9 mouse cellular contexts compared by ENCODE assay signal in genomic region chr11:121706521-121707005, GRCm38 (mm10). TPM values are rescaled to one million over a fixed set of nuclear protein-coding genes. Genes with fewer than 3 reads are reported as not detected.
DNase-seq lines count a peak whose midpoint lies in the region; ATAC-seq and TF ChIP-seq lines count a peak whose summit lies in the region.
"Had no signal": no experiment of that assay in that cellular context is flagged by ENCODE, and none has a peak within 500 bp of the region (broad histone marks: within the 10 kb centered on the region; RNA-seq: fewer than 3 reads in every experiment).

No protein-coding gene starts in this region.

- no peaks in the 10 kb centered on the region for H3K9me3 ChIP-seq in lung, postnatal 0 days (ENCODE audit: low read length)
- no peaks in the 10 kb centered on the region for H3K9me3 ChIP-seq in forebrain, embryonic 15.5 days
- H3K9me3 ChIP-seq in midbrain, embryonic 14.5 days (ENCODE audit: control insufficient read depth, low read length), result no peaks in the 10 kb centered on the region
- H3K9me3 ChIP-seq: heart, embryonic 13.5 days; liver, embryonic 13.5 days had no signal

- DNase-seq in right cerebral cortex, postnatal 25 days, result peak; percentile 22
- DNase-seq in right cerebral cortex, postnatal 4 days, result no peak
- DNase-seq in lung, postnatal 0 days (ENCODE audit: low spot score), result peak; percentile 75
- DNase-seq in thymus, postnatal 25 days, result peak; percentile 82
- no peak for DNase-seq in midbrain, embryonic 14.5 days
- DNase-seq: liver, embryonic 13.5 days had no signal

- H3K4me2 ChIP-seq in lung, postnatal 0 days (replicated peaks; ENCODE audit: low read depth, low read length), result no peak overlapping the region
- H3K4me2 ChIP-seq in forebrain, embryonic 15.5 days (replicated peaks), result no peak overlapping the region
- H3K4me2 ChIP-seq in midbrain, embryonic 14.5 days (ENCODE audit: low read length), result no peak overlapping the region
- H3K4me2 ChIP-seq: heart, embryonic 13.5 days; liver, embryonic 13.5 days had no signal

- H3K27me3 ChIP-seq in lung, postnatal 0 days (replicated peaks; ENCODE audit: insufficient read depth, low read length), result no peaks in the 10 kb centered on the region
- peaks cover 25% of the 10 kb centered on the region for H3K27me3 ChIP-seq in forebrain, embryonic 15.5 days
- H3K27me3 ChIP-seq in midbrain, embryonic 14.5 days (ENCODE audit: control insufficient read depth, insufficient read depth, low read length), result peaks cover 21% of the 10 kb centered on the region

- WGBS in lung, postnatal 0 days, result 30% methylated on average over 7 of the region's 7 CpGs
- WGBS in forebrain, embryonic 15.5 days, result 45% methylated on average over 7 of the region's 7 CpGs
- WGBS in midbrain, embryonic 14.5 days, result 51% methylated on average over 7 of the region's 7 CpGs

- H3K4me1 ChIP-seq in brown adipose tissue, adult 24 weeks (ENCODE audit: control insufficient read depth, insufficient read depth, insufficient read length, low read length), result 0 out of 2 replicates have a peak, but pooled peaks cover 3% of the 10 kb centered on the region
- H3K4me1 ChIP-seq in lung, postnatal 0 days (ENCODE audit: insufficient read depth, low read depth, low read length), result peaks cover 16% of the 10 kb centered on the region
- H3K4me1 ChIP-seq in forebrain, embryonic 15.5 days, result peaks cover 19% of the 10 kb centered on the region
- peaks cover 12% of the 10 kb centered on the region; the same call in 1 of the 2 replicates for H3K4me1 ChIP-seq in midbrain, embryonic 14.5 days (ENCODE audit: control insufficient read depth, insufficient read depth, low read length)

- TF ChIP-seq CTCF in lung, postnatal 0 days (IDR thresholded peaks at IDR 0.05), result no peak

- 0 out of 2 replicates have a peak, but pooled peaks have one; percentile 9 for TF ChIP-seq EP300 in lung, postnatal 0 days (IDR thresholded peaks at IDR 0.05)

- H3K4me3 ChIP-seq in brown adipose tissue, adult 24 weeks (ENCODE audit: insufficient read depth, low read depth, low read length), result peak overlapping the region; percentile 5; the same call in 1 of the 2 replicates
- H3K4me3 ChIP-seq in lung, postnatal 0 days (ENCODE audit: low read depth, low read length), result no peak overlapping the region
- no peak overlapping the region for H3K4me3 ChIP-seq in forebrain, embryonic 15.5 days
- no peak overlapping the region for H3K4me3 ChIP-seq in midbrain, embryonic 14.5 days (replicated peaks; ENCODE audit: low read depth, low read length)
- H3K4me3 ChIP-seq: heart, embryonic 13.5 days; liver, embryonic 13.5 days had no signal

- ATAC-seq in lung, postnatal 0 days, result no peak
- no peak for ATAC-seq in forebrain, embryonic 15.5 days (replicated peaks)
- ATAC-seq in midbrain, embryonic 14.5 days (ENCODE audit: low FRiP score, low TSS enrichment), result no peak

- H3K9ac ChIP-seq in lung, postnatal 0 days (replicated peaks; ENCODE audit: low read depth), result no peak overlapping the region
- no peak overlapping the region for H3K9ac ChIP-seq in forebrain, embryonic 15.5 days (replicated peaks)
- H3K9ac ChIP-seq in midbrain, embryonic 14.5 days (replicated peaks; ENCODE audit: low read length), result no peak overlapping the region
- H3K9ac ChIP-seq: heart, embryonic 13.5 days; liver, embryonic 13.5 days had no signal

- no peaks in the 10 kb centered on the region for H3K36me3 ChIP-seq in lung, postnatal 0 days (ENCODE audit: insufficient read depth, low read length)
- no peaks in the 10 kb centered on the region for H3K36me3 ChIP-seq in forebrain, embryonic 15.5 days
- no peaks in the 10 kb centered on the region for H3K36me3 ChIP-seq in midbrain, embryonic 14.5 days (ENCODE audit: control insufficient read depth, insufficient read depth, low read length)
- H3K36me3 ChIP-seq: heart, embryonic 13.5 days; liver, embryonic 13.5 days had no signal

- no peak overlapping the region for H3K27ac ChIP-seq in brown adipose tissue, adult 24 weeks (replicated peaks; ENCODE audit: low read depth, low read length)
- H3K27ac ChIP-seq in lung, postnatal 0 days (ENCODE audit: low read length), result no peak overlapping the region
- no peak overlapping the region for H3K27ac ChIP-seq in forebrain, embryonic 15.5 days (replicated peaks)
- no peak overlapping the region for H3K27ac ChIP-seq in midbrain, embryonic 14.5 days (replicated peaks; ENCODE audit: low read depth, low read length)
- H3K27ac ChIP-seq: heart, embryonic 13.5 days; liver, embryonic 13.5 days had no signal

RNA-seq across cellular contexts. Expression of gene Metrnl, which starts 5.2 kb away (rescaled TPM):
- polyA plus RNA-seq in brown adipose tissue, adult 24 weeks (2012; ENCODE audit: insufficient read depth, insufficient read length, missing spikeins), result 7.3 and 12.5 TPM in 2 replicates
- polyA plus RNA-seq in lung, postnatal 0 days (2015; fragmentation: Nextera tagmentation; extraction: Ambion mirVana), result 22.3 and 23.6 TPM in 2 replicates
- 3.8 and 4.2 TPM in 2 replicates for polyA plus RNA-seq in forebrain, embryonic 15.5 days (2015; fragmentation: Nextera tagmentation; extraction: Ambion mirVana)
- 10.2 and 11.0 TPM in 2 replicates for polyA plus RNA-seq in midbrain, embryonic 14.5 days (2014; fragmentation: Nextera tagmentation; extraction: Ambion mirVana)

RNA-seq across cellular contexts. Expression of gene B3gntl1, which starts 33.6 kb away (rescaled TPM):
- polyA plus RNA-seq in brown adipose tissue, adult 24 weeks (2012; ENCODE audit: insufficient read depth, insufficient read length, missing spikeins), result 2.0 and 3.0 TPM in 2 replicates
- 3.4 and 4.3 TPM in 2 replicates for polyA plus RNA-seq in lung, postnatal 0 days (2015; fragmentation: Nextera tagmentation; extraction: Ambion mirVana)
- polyA plus RNA-seq in forebrain, embryonic 15.5 days (2015; fragmentation: Nextera tagmentation; extraction: Ambion mirVana), result 6.5 and 7.0 TPM in 2 replicates
- 4.8 and 6.5 TPM in 2 replicates for polyA plus RNA-seq in midbrain, embryonic 14.5 days (2014; fragmentation: Nextera tagmentation; extraction: Ambion mirVana)

Comparison
In these comparisons a context has a peak if more than half of its experiments do, and no peak if none do; other contexts are left out.
1. DNase-seq: peak in right cerebral cortex, postnatal 25 days (single experiment), lung, postnatal 0 days (single experiment) and thymus, postnatal 25 days (single experiment); none in right cerebral cortex, postnatal 4 days (single experiment) and midbrain, embryonic 14.5 days (single experiment).